Mouse (Mus musculus): ENCODE measurements around the gene Lca5.

- TF ChIP-seq CTCF (IDR thresholded peaks at IDR 0.05; ENCODE audit: borderline replicate concordance, insufficient read depth, low read length) (no peak), POLR2A (IDR thresholded peaks at IDR 0.05; ENCODE audit: low read depth, low read length) (no peak)
These were observed 28.9 kb upstream of the Lca5 start for GRCm38 (mm10) chr9:83469871-83470270.
